Mouse (Mus musculus): ENCODE measurements at regions not wholly inside any gene's neighbourhood (a gene's known extent, or its start where the extent isn't known, plus 50 kb on each side); places are given as distances from the start of the nearest gene placed in this dataset.

- H3K27me3 ChIP-seq (ENCODE audit: control insufficient read depth, insufficient read depth, insufficient read length): no peaks in the 10 kb centered on the region
- H3K79me2 ChIP-seq (ENCODE audit: control insufficient read depth, insufficient read depth): no peaks in the 10 kb centered on the region
- H3K4me3 ChIP-seq: no peak overlapping the region
- no peak overlapping the region for H3K4me2 ChIP-seq (ENCODE audit: low read depth)
- no peak overlapping the region for H3ac ChIP-seq (ENCODE audit: control insufficient read depth, insufficient read length)
- TF ChIP-seq TCF3 (IDR thresholded peaks at IDR 0.05; ENCODE audit: insufficient read length, low read depth) (no peak), CEBPB (IDR thresholded peaks at IDR 0.05; ENCODE audit: insufficient read depth, poor library complexity, severe bottlenecking) (no peak), MAX (IDR thresholded peaks at IDR 0.05; ENCODE audit: low read depth) (no peak), REST (IDR thresholded peaks at IDR 0.05; ENCODE audit: insufficient read depth, insufficient read length) (no peak), E2F4 (IDR thresholded peaks at IDR 0.05; ENCODE audit: insufficient read depth) (no peak), USF1 (IDR thresholded peaks at IDR 0.05; ENCODE audit: low read depth) (no peak), MYOG (IDR thresholded peaks at IDR 0.05; ENCODE audit: control insufficient read depth in 1 of 3, insufficient read depth in 1 of 3, insufficient read length in 2 of 3, low read depth in 2 of 3) (no peak), POLR2A (IDR thresholded peaks at IDR 0.05; ENCODE audit: insufficient read length, low read depth) (no peak), SRF (IDR thresholded peaks at IDR 0.05; ENCODE audit: control insufficient read depth, insufficient read length, low read depth) (no peak), TCF12 (IDR thresholded peaks at IDR 0.05; ENCODE audit: insufficient read depth, poor library complexity, severe bottlenecking) (no peak), POLR2AphosphoS2 (IDR thresholded peaks at IDR 0.05; ENCODE audit: insufficient read length, low read depth) (no peak), MYOD1 (IDR thresholded peaks at IDR 0.05; ENCODE audit: control insufficient read depth in 1 of 3, insufficient read length in 2 of 3, low read depth in 2 of 3) (no peak)
- no peaks in the 10 kb centered on the region for H3K36me3 ChIP-seq (ENCODE audit: control insufficient read depth, insufficient read depth)
These were observed 60.4 kb upstream of the Pthlh start for GRCm38 (mm10) chr6:147324336-147324735.

GRCm38 (mm10) chr6:147318106-147318505 lies 54.1 kb upstream of the Pthlh start:
- H3K4me2 ChIP-seq (ENCODE audit: low read depth): no peak overlapping the region
- H3K36me3 ChIP-seq (ENCODE audit: control insufficient read depth, insufficient read depth): no peaks in the 10 kb centered on the region
- no peak overlapping the region for H3K4me3 ChIP-seq
- no peaks in the 10 kb centered on the region for H3K79me2 ChIP-seq (ENCODE audit: control insufficient read depth, insufficient read depth)
- no peak overlapping the region for H3ac ChIP-seq (ENCODE audit: control insufficient read depth, insufficient read length)
- no peak for TF ChIP-seq MYOD1 (IDR thresholded peaks at IDR 0.05; ENCODE audit: control insufficient read depth in 1 of 3, insufficient read length in 2 of 3, low read depth in 2 of 3)
- TF ChIP-seq MYOG (IDR thresholded peaks at IDR 0.05; ENCODE audit: control insufficient read depth in 1 of 3, insufficient read depth in 1 of 3, insufficient read length in 2 of 3, low read depth in 2 of 3): no peak
- no peak for TF ChIP-seq CEBPB (IDR thresholded peaks at IDR 0.05; ENCODE audit: insufficient read depth, poor library complexity, severe bottlenecking)
- TF ChIP-seq TCF3 (IDR thresholded peaks at IDR 0.05; ENCODE audit: insufficient read length, low read depth): no peak
- TF ChIP-seq POLR2A (IDR thresholded peaks at IDR 0.05; ENCODE audit: insufficient read length, low read depth): no peak
- no peak for TF ChIP-seq E2F4 (IDR thresholded peaks at IDR 0.05; ENCODE audit: insufficient read depth)
- TF ChIP-seq SRF (IDR thresholded peaks at IDR 0.05; ENCODE audit: control insufficient read depth, insufficient read length, low read depth): no peak
- no peak for TF ChIP-seq TCF12 (IDR thresholded peaks at IDR 0.05; ENCODE audit: insufficient read depth, poor library complexity, severe bottlenecking)
- no peak for TF ChIP-seq POLR2AphosphoS2 (IDR thresholded peaks at IDR 0.05; ENCODE audit: insufficient read length, low read depth)
- no peaks in the 10 kb centered on the region for H3K27me3 ChIP-seq (ENCODE audit: control insufficient read depth, insufficient read depth, insufficient read length)

- Histone ChIP-seq H3K4me2 (ENCODE audit: low read depth) (no peak overlapping the region), H3K4me3 (no peak overlapping the region), H3K36me3 (ENCODE audit: control insufficient read depth, insufficient read depth) (no peaks in the 10 kb centered on the region), H3K27me3 (ENCODE audit: control insufficient read depth, insufficient read depth, insufficient read length) (no peaks in the 10 kb centered on the region), H3ac (ENCODE audit: control insufficient read depth, insufficient read length) (no peak overlapping the region), H3K79me2 (ENCODE audit: control insufficient read depth, insufficient read depth) (no peaks in the 10 kb centered on the region)
- TF ChIP-seq MYOG (IDR thresholded peaks at IDR 0.05; ENCODE audit: control insufficient read depth in 1 of 3, insufficient read depth in 1 of 3, insufficient read length in 2 of 3, low read depth in 2 of 3) (peak in 1 of 3 experiments; percentile 50), E2F4 (IDR thresholded peaks at IDR 0.05; ENCODE audit: insufficient read depth) (no peak)
These were observed 52.9 kb upstream of the Pthlh start for GRCm38 (mm10) chr6:147316702-147317468.

GRCm38 (mm10) chr6:147316140-147316539 lies 52.2 kb upstream of the Pthlh start:
- TF ChIP-seq POLR2A (IDR thresholded peaks at IDR 0.05; ENCODE audit: insufficient read length, low read depth): no peak
- Histone ChIP-seq H3K79me2 (ENCODE audit: control insufficient read depth, insufficient read depth) (no peaks in the 10 kb centered on the region), H3K4me2 (ENCODE audit: low read depth) (no peak overlapping the region), H3K4me3 (no peak overlapping the region), H3ac (ENCODE audit: control insufficient read depth, insufficient read length) (no peak overlapping the region), H3K36me3 (ENCODE audit: control insufficient read depth, insufficient read depth) (no peaks in the 10 kb centered on the region), H3K27me3 (ENCODE audit: control insufficient read depth, insufficient read depth, insufficient read length) (no peaks in the 10 kb centered on the region)

- no peak for TF ChIP-seq TCF3 (IDR thresholded peaks at IDR 0.05; ENCODE audit: insufficient read length, low read depth)
- TF ChIP-seq E2F4 (IDR thresholded peaks at IDR 0.05; ENCODE audit: insufficient read depth): no peak
- TF ChIP-seq POLR2AphosphoS2 (IDR thresholded peaks at IDR 0.05; ENCODE audit: insufficient read length, low read depth): no peak
- no peak for TF ChIP-seq REST (IDR thresholded peaks at IDR 0.05; ENCODE audit: insufficient read depth, insufficient read length)
- TF ChIP-seq SRF (IDR thresholded peaks at IDR 0.05; ENCODE audit: control insufficient read depth, insufficient read length, low read depth): no peak
- TF ChIP-seq MAX (IDR thresholded peaks at IDR 0.05; ENCODE audit: low read depth): no peak
- no peak for TF ChIP-seq MYOD1 (IDR thresholded peaks at IDR 0.05; ENCODE audit: control insufficient read depth in 1 of 3, insufficient read length in 2 of 3, low read depth in 2 of 3)
- no peak for TF ChIP-seq POLR2A (IDR thresholded peaks at IDR 0.05; ENCODE audit: insufficient read length, low read depth)
- no peak for TF ChIP-seq TCF12 (IDR thresholded peaks at IDR 0.05; ENCODE audit: insufficient read depth, poor library complexity, severe bottlenecking)
- TF ChIP-seq MYOG (IDR thresholded peaks at IDR 0.05; ENCODE audit: control insufficient read depth in 1 of 3, insufficient read depth in 1 of 3, insufficient read length in 2 of 3, low read depth in 2 of 3): no peak
- no peak for TF ChIP-seq USF1 (IDR thresholded peaks at IDR 0.05; ENCODE audit: low read depth)
- TF ChIP-seq CEBPB (IDR thresholded peaks at IDR 0.05; ENCODE audit: insufficient read depth, poor library complexity, severe bottlenecking): no peak
- H3K79me2 ChIP-seq (ENCODE audit: control insufficient read depth, insufficient read depth): no peaks in the 10 kb centered on the region
- no peaks in the 10 kb centered on the region for H3K27me3 ChIP-seq (ENCODE audit: control insufficient read depth, insufficient read depth, insufficient read length)
- no peak overlapping the region for H3ac ChIP-seq (ENCODE audit: control insufficient read depth, insufficient read length)
- H3K4me2 ChIP-seq (ENCODE audit: low read depth): no peak overlapping the region
- no peaks in the 10 kb centered on the region for H3K36me3 ChIP-seq (ENCODE audit: control insufficient read depth, insufficient read depth)
- H3K4me3 ChIP-seq: no peak overlapping the region
These were observed 51.2 kb upstream of the Pthlh start for GRCm38 (mm10) chr6:147315207-147315606.
